Mouse (Mus musculus): ENCODE data around the gene Olfr796.

- TF ChIP-seq CTCF (IDR thresholded peaks at IDR 0.05; ENCODE audit: control insufficient read depth, insufficient read depth, low read length) (no peak), POLR2A (IDR thresholded peaks at IDR 0.05; ENCODE audit: borderline replicate concordance, control insufficient read depth, low read depth, low read length) (no peak)
These were observed 35.3 kb downstream of the Olfr796 start for GRCm38 (mm10) chr10:129577066-129577465.

All from bone marrow, adult 2 months (tissue).